Comparison of ENCODE assay signal across 14 mouse cellular contexts in genomic region chr6:52238155-52238545, GRCm38 (mm10). TPM values are rescaled to one million over a fixed set of nuclear protein-coding genes. Genes with fewer than 3 reads are reported as not detected.
DNase-seq lines count a peak whose midpoint lies in the region; ATAC-seq lines count a peak whose summit lies in the region.
"Had no signal": no experiment of that assay in that cellular context is flagged by ENCODE, and none has a peak within 500 bp of the region (broad histone marks: within the 10 kb centered on the region; RNA-seq: fewer than 3 reads in every experiment).

No protein-coding gene starts in this region.

- 3% methylated on average over 7 of the region's 7 CpGs for WGBS in intestine, embryonic 16.5 days
- WGBS in neural tube, embryonic 14.5 days = 8% methylated on average over 7 of the region's 7 CpGs
- 4% methylated on average over 7 of the region's 7 CpGs for WGBS in midbrain, embryonic 13.5 days

- peak; percentile 42 for DNase-seq in kidney, adult 18-20 months
- no peak for DNase-seq in kidney, adult 11 months
- DNase-seq in kidney, postnatal 25 days = peak; percentile 42 to 54
- DNase-seq in left cerebral cortex, adult 11 months (ENCODE audit: low spot score) = no peak

- H3K4me1 ChIP-seq in intestine, embryonic 16.5 days (ENCODE audit: control insufficient read depth, insufficient read depth, low read length) = peaks cover 2% of the 10 kb centered on the region; the same call in 1 of the 2 replicates
- H3K4me1 ChIP-seq in neural tube, embryonic 14.5 days (ENCODE audit: control insufficient read depth, insufficient read depth, low read length) = no peaks in the 10 kb centered on the region; the same call in 1 of the 2 replicates
- H3K4me1 ChIP-seq in midbrain, embryonic 13.5 days (replicated peaks) = 0 out of 2 replicates have a peak, but pooled peaks cover 3% of the 10 kb centered on the region

- H3K27me3 ChIP-seq in intestine, embryonic 16.5 days (replicated peaks; ENCODE audit: control insufficient read depth, insufficient read depth, low read length) = peaks cover 88% of the 10 kb centered on the region
- H3K27me3 ChIP-seq in neural tube, embryonic 14.5 days (ENCODE audit: control insufficient read depth, insufficient read depth, low read length) = peaks cover 14% of the 10 kb centered on the region
- peaks cover 99% of the 10 kb centered on the region for H3K27me3 ChIP-seq in midbrain, embryonic 13.5 days
- H3K27me3 ChIP-seq: CH12.LX had no signal

- no peak overlapping the region for H3K4me2 ChIP-seq in intestine, embryonic 16.5 days (ENCODE audit: low read depth, low read length)
- peak overlapping the region; percentile 90 for H3K4me2 ChIP-seq in neural tube, embryonic 14.5 days (ENCODE audit: low read depth, low read length)
- H3K4me2 ChIP-seq in midbrain, embryonic 13.5 days (replicated peaks) = no peak overlapping the region
- H3K4me2 ChIP-seq: liver, embryonic 11.5 days had no signal

- peak overlapping the region; percentile 13; the same call in 1 of the 2 replicates for H3K4me3 ChIP-seq in intestine, embryonic 16.5 days (ENCODE audit: low read length)
- H3K4me3 ChIP-seq in neural tube, embryonic 14.5 days (ENCODE audit: low read depth, low read length) = peak overlapping the region; percentile 57
- H3K4me3 ChIP-seq in midbrain, embryonic 13.5 days (replicated peaks) = no peak overlapping the region
- H3K4me3 ChIP-seq: forebrain, embryonic 10.5 days had no signal

- H3K9ac ChIP-seq in intestine, embryonic 16.5 days (ENCODE audit: low read depth, low read length) = no peak overlapping the region
- H3K9ac ChIP-seq in neural tube, embryonic 14.5 days (replicated peaks; ENCODE audit: low read depth, low read length) = peak overlapping the region; percentile 62
- H3K9ac ChIP-seq in midbrain, embryonic 13.5 days (replicated peaks) = no peak overlapping the region

- no peaks in the 10 kb centered on the region for H3K36me3 ChIP-seq in intestine, embryonic 16.5 days (ENCODE audit: control insufficient read depth, insufficient read depth, low read length)
- no peaks in the 10 kb centered on the region for H3K36me3 ChIP-seq in neural tube, embryonic 14.5 days (ENCODE audit: control insufficient read depth, insufficient read depth, low read length)
- H3K36me3 ChIP-seq in midbrain, embryonic 13.5 days = no peaks in the 10 kb centered on the region
- H3K36me3 ChIP-seq: forebrain, embryonic 10.5 days had no signal

- ATAC-seq in intestine, embryonic 16.5 days = no peak
- ATAC-seq in neural tube, embryonic 14.5 days (ENCODE audit: low read depth) = no peak
- ATAC-seq in midbrain, embryonic 13.5 days = no peak
- ATAC-seq: hindbrain, postnatal 0 days; lung, postnatal 0 days had no signal

- H3K27ac ChIP-seq in intestine, embryonic 16.5 days (ENCODE audit: low read length) = no peak overlapping the region
- peak overlapping the region; percentile 56 for H3K27ac ChIP-seq in neural tube, embryonic 14.5 days (ENCODE audit: low read depth, low read length)
- H3K27ac ChIP-seq in midbrain, embryonic 13.5 days = no peak overlapping the region
- H3K27ac ChIP-seq: forebrain, embryonic 10.5 days; hindbrain, postnatal 0 days had no signal

- no peaks in the 10 kb centered on the region for H3K9me3 ChIP-seq in intestine, embryonic 16.5 days (ENCODE audit: control insufficient read depth, low read length)
- H3K9me3 ChIP-seq in neural tube, embryonic 14.5 days (ENCODE audit: control insufficient read depth, low read length) = no peaks in the 10 kb centered on the region
- no peaks in the 10 kb centered on the region for H3K9me3 ChIP-seq in midbrain, embryonic 13.5 days
- H3K9me3 ChIP-seq: forebrain, embryonic 10.5 days had no signal

RNA-seq across cellular contexts. Expression of gene Hoxa10, which starts 2.5 kb away (rescaled TPM):
- polyA plus RNA-seq in intestine, embryonic 16.5 days (2015; fragmentation: Nextera tagmentation; extraction: Ambion mirVana) = 8.6 and 10.0 TPM in 2 replicates
- polyA plus RNA-seq in neural tube, embryonic 14.5 days (2014; fragmentation: Nextera tagmentation; extraction: Ambion mirVana) = 50.5 and 79.4 TPM in 2 replicates
- 0.30 TPM in 1 of 2 replicates, not detected in the other for polyA plus RNA-seq in midbrain, embryonic 13.5 days (2015; fragmentation: Nextera tagmentation; extraction: Ambion mirVana)
- polyA plus RNA-seq: cerebellum, adult 2 months; forebrain, embryonic 10.5 days; heart, embryonic 16.5 days; hindbrain, postnatal 0 days; lung, postnatal 0 days had no signal

RNA-seq across cellular contexts. Expression of gene Hoxa9, which starts 7.3 kb away (rescaled TPM):
- polyA plus RNA-seq in intestine, embryonic 16.5 days (2015; fragmentation: Nextera tagmentation; extraction: Ambion mirVana) = 3.0 and 3.2 TPM in 2 replicates
- polyA plus RNA-seq in neural tube, embryonic 14.5 days (2014; fragmentation: Nextera tagmentation; extraction: Ambion mirVana) = 122 and 151 TPM in 2 replicates
- not detected in 2 replicates for polyA plus RNA-seq in midbrain, embryonic 13.5 days (2015; fragmentation: Nextera tagmentation; extraction: Ambion mirVana)
- polyA plus RNA-seq: cerebellum, adult 2 months; forebrain, embryonic 10.5 days; hindbrain, postnatal 0 days had no signal

RNA-seq across cellular contexts. Expression of gene Hoxa11, which starts 7.5 kb away (rescaled TPM):
- polyA plus RNA-seq in intestine, embryonic 16.5 days (2015; fragmentation: Nextera tagmentation; extraction: Ambion mirVana) = 1.4 and 1.9 TPM in 2 replicates
- 0.09 TPM in 1 of 2 replicates, not detected in the other for polyA plus RNA-seq in neural tube, embryonic 14.5 days (2014; fragmentation: Nextera tagmentation; extraction: Ambion mirVana)
- polyA plus RNA-seq in midbrain, embryonic 13.5 days (2015; fragmentation: Nextera tagmentation; extraction: Ambion mirVana) = not detected in 2 replicates
- polyA plus RNA-seq: cerebellum, adult 2 months; forebrain, embryonic 10.5 days; heart, embryonic 16.5 days; hindbrain, postnatal 0 days; lung, postnatal 0 days had no signal

RNA-seq across cellular contexts. Expression of gene Hoxa7, which starts 16.5 kb away (rescaled TPM):
- polyA plus RNA-seq in intestine, embryonic 16.5 days (2015; fragmentation: Nextera tagmentation; extraction: Ambion mirVana) = 6.0 and 8.2 TPM in 2 replicates
- 90.8 and 110 TPM in 2 replicates for polyA plus RNA-seq in neural tube, embryonic 14.5 days (2014; fragmentation: Nextera tagmentation; extraction: Ambion mirVana)
- polyA plus RNA-seq in midbrain, embryonic 13.5 days (2015; fragmentation: Nextera tagmentation; extraction: Ambion mirVana) = not detected in 2 replicates
- polyA plus RNA-seq: forebrain, embryonic 10.5 days had no signal

RNA-seq across cellular contexts. Expression of gene Hoxa13, which starts 22.5 kb away (rescaled TPM):
- 0.24 and 0.45 TPM in 2 replicates for polyA plus RNA-seq in intestine, embryonic 16.5 days (2015; fragmentation: Nextera tagmentation; extraction: Ambion mirVana)
- not detected in 2 replicates for polyA plus RNA-seq in neural tube, embryonic 14.5 days (2014; fragmentation: Nextera tagmentation; extraction: Ambion mirVana)
- polyA plus RNA-seq in midbrain, embryonic 13.5 days (2015; fragmentation: Nextera tagmentation; extraction: Ambion mirVana) = not detected in 2 replicates
- polyA plus RNA-seq: cerebellum, adult 2 months; forebrain, embryonic 10.5 days; heart, embryonic 16.5 days; hindbrain, postnatal 0 days; lung, postnatal 0 days had no signal

Comparison
In these comparisons a context has a peak if more than half of its experiments do, and no peak if none do; other contexts are left out.
1. DNase-seq: peak in kidney, adult 18-20 months (single experiment) and kidney, postnatal 25 days (2 of 2); none in kidney, adult 11 months (single experiment) and left cerebral cortex, adult 11 months (single experiment).
2. RNA of gene Hoxa9, which starts 7.3 kb away (polyA plus RNA-seq): 122 to 151 TPM in neural tube, embryonic 14.5 days; 3.0 to 3.2 TPM in intestine, embryonic 16.5 days and not detected in midbrain, embryonic 13.5 days; every median in the first group is over 10 times any median in the second.